Mouse (Mus musculus): ENCODE results near the gene Kdm6b. TPM values are rescaled to one million over a fixed set of nuclear protein-coding genes. Genes with fewer than 3 reads are reported as not detected.

Gene Kdm6b
- 25.4 and 26.5 TPM in 2 replicates for polyA plus RNA-seq (2015; fragmentation: Nextera tagmentation; extraction: Ambion mirVana)

- Histone ChIP-seq H3K27ac (peak within 1 kb of the TSS; percentile 98), H3K4me3 (replicated peaks) (peak within 1 kb of the TSS; percentile 68), H3K27me3 (replicated peaks) (no peaks in the 10 kb centered on the region), H3K36me3 (no peaks in the 10 kb centered on the region), H3K4me2 (peak within 1 kb of the TSS; percentile 93), H3K4me1 (peaks cover 49% of the 10 kb centered on the region), H3K9ac (no peak within 1 kb of the TSS), H3K9me3 (no peaks in the 10 kb centered on the region)
- no peak for ATAC-seq (ENCODE audit: insufficient read depth, low FRiP score, low read depth)
- WGBS: 31% methylated on average over 12 of the region's 12 CpGs
Measured at GRCm38 (mm10) chr11:69413221-69414181, at the start of gene Kdm6b. Gene Kdm6b, minus strand, starts transcription at chr11:69413675.

GRCm38 (mm10) chr11:69461568-69461967 lies 48.1 kb upstream of the Kdm6b start:
- no peak overlapping the region for H3K4me2 ChIP-seq
- H3K36me3 ChIP-seq: no peaks in the 10 kb centered on the region
- H3K9ac ChIP-seq: no peak overlapping the region
- no peak overlapping the region for H3K27ac ChIP-seq
- H3K27me3 ChIP-seq (replicated peaks): no peaks in the 10 kb centered on the region
- peaks cover 5% of the 10 kb centered on the region; the same call in 1 of the 2 replicates for H3K4me1 ChIP-seq
- no peak for ATAC-seq (ENCODE audit: insufficient read depth, low FRiP score, low read depth)
- no peak overlapping the region for H3K4me3 ChIP-seq (replicated peaks)
- H3K9me3 ChIP-seq: no peaks in the 10 kb centered on the region
- 45% methylated on average over 5 of the region's 5 CpGs for WGBS

- Histone ChIP-seq H3K9ac (no peak overlapping the region), H3K4me1 (peaks cover 5% of the 10 kb centered on the region; the same call in 1 of the 2 replicates), H3K4me3 (replicated peaks) (no peak overlapping the region), H3K27ac (no peak overlapping the region), H3K9me3 (no peaks in the 10 kb centered on the region), H3K4me2 (no peak overlapping the region), H3K27me3 (replicated peaks) (no peaks in the 10 kb centered on the region), H3K36me3 (no peaks in the 10 kb centered on the region)
- ATAC-seq (ENCODE audit: insufficient read depth, low FRiP score, low read depth): no peak
- WGBS: 40% methylated on average over 4 of the region's 4 CpGs
Measured at GRCm38 (mm10) chr11:69459883-69460282, 46.4 kb upstream of the Kdm6b start.

GRCm38 (mm10) chr11:69457006-69457579 lies 43.6 kb upstream of the Kdm6b start:
- Histone ChIP-seq H3K4me2 (no peak overlapping the region), H3K4me3 (replicated peaks) (no peak overlapping the region), H3K9ac (no peak overlapping the region), H3K9me3 (no peaks in the 10 kb centered on the region), H3K27ac (no peak overlapping the region), H3K36me3 (no peaks in the 10 kb centered on the region), H3K27me3 (replicated peaks) (no peaks in the 10 kb centered on the region), H3K4me1 (peaks cover 14% of the 10 kb centered on the region)
- WGBS: 31% methylated on average over 6 of the region's 6 CpGs
- ATAC-seq (ENCODE audit: insufficient read depth, low FRiP score, low read depth): no peak

- Histone ChIP-seq H3K27ac (peak overlapping the region; percentile 23; the same call in 1 of the 2 replicates), H3K9ac (no peak overlapping the region), H3K27me3 (replicated peaks) (no peaks in the 10 kb centered on the region), H3K36me3 (no peaks in the 10 kb centered on the region), H3K4me3 (replicated peaks) (no peak overlapping the region), H3K9me3 (no peaks in the 10 kb centered on the region), H3K4me2 (peak overlapping the region; percentile 35), H3K4me1 (peaks cover 14% of the 10 kb centered on the region)
- ATAC-seq (ENCODE audit: insufficient read depth, low FRiP score, low read depth): peak; percentile 54; the same call in 1 of the 2 replicates
- 54% methylated on average over 23 of the region's 23 CpGs for WGBS
Measured at GRCm38 (mm10) chr11:69452114-69452867, 38.8 kb upstream of the Kdm6b start.

- Histone ChIP-seq H3K4me3 (replicated peaks) (no peak overlapping the region), H3K4me1 (peaks cover 11% of the 10 kb centered on the region), H3K36me3 (no peaks in the 10 kb centered on the region), H3K27me3 (replicated peaks) (no peaks in the 10 kb centered on the region), H3K9ac (no peak overlapping the region), H3K27ac (no peak overlapping the region), H3K4me2 (no peak overlapping the region), H3K9me3 (no peaks in the 10 kb centered on the region)
- no peak for ATAC-seq (ENCODE audit: insufficient read depth, low FRiP score, low read depth)
- WGBS: 88% methylated on average over 7 of the region's 7 CpGs
Measured at GRCm38 (mm10) chr11:69447299-69447698, 33.8 kb upstream of the Kdm6b start.

- Histone ChIP-seq H3K9ac (no peak overlapping the region), H3K27me3 (replicated peaks) (no peaks in the 10 kb centered on the region), H3K4me1 (peaks cover 7% of the 10 kb centered on the region; the same call in 1 of the 2 replicates), H3K9me3 (no peaks in the 10 kb centered on the region), H3K36me3 (no peaks in the 10 kb centered on the region), H3K27ac (peak overlapping the region; percentile 57), H3K4me2 (no peak overlapping the region), H3K4me3 (replicated peaks) (no peak overlapping the region)
- ATAC-seq (ENCODE audit: insufficient read depth, low FRiP score, low read depth): peak; percentile 84
- WGBS: 13% methylated on average over 5 of the region's 5 CpGs
Measured at GRCm38 (mm10) chr11:69443328-69443727, 29.9 kb upstream of the Kdm6b start.

- Histone ChIP-seq H3K4me2 (no peak overlapping the region), H3K4me1 (peaks cover 5% of the 10 kb centered on the region; the same call in 1 of the 2 replicates), H3K9ac (no peak overlapping the region), H3K27ac (no peak overlapping the region), H3K36me3 (no peaks in the 10 kb centered on the region), H3K27me3 (replicated peaks) (no peaks in the 10 kb centered on the region), H3K4me3 (replicated peaks) (no peak overlapping the region), H3K9me3 (no peaks in the 10 kb centered on the region)
- 46% methylated on average over 3 of the region's 3 CpGs for WGBS
- ATAC-seq (ENCODE audit: insufficient read depth, low FRiP score, low read depth): no peak
Measured at GRCm38 (mm10) chr11:69437291-69437690, 23.8 kb upstream of the Kdm6b start.

- Histone ChIP-seq H3K4me2 (no peak overlapping the region), H3K4me3 (replicated peaks) (no peak overlapping the region), H3K27me3 (replicated peaks) (no peaks in the 10 kb centered on the region), H3K36me3 (no peaks in the 10 kb centered on the region), H3K27ac (no peak overlapping the region), H3K9ac (no peak overlapping the region), H3K9me3 (no peaks in the 10 kb centered on the region), H3K4me1 (peaks cover 15% of the 10 kb centered on the region)
- no peak for ATAC-seq (ENCODE audit: insufficient read depth, low FRiP score, low read depth)
- WGBS: 63% methylated on average over 6 of the region's 6 CpGs
Measured at GRCm38 (mm10) chr11:69433189-69433588, 19.7 kb upstream of the Kdm6b start.

- Histone ChIP-seq H3K9ac (no peak overlapping the region), H3K4me1 (peaks cover 15% of the 10 kb centered on the region), H3K9me3 (no peaks in the 10 kb centered on the region), H3K36me3 (no peaks in the 10 kb centered on the region), H3K27ac (no peak overlapping the region), H3K4me3 (replicated peaks) (no peak overlapping the region), H3K4me2 (no peak overlapping the region), H3K27me3 (replicated peaks) (no peaks in the 10 kb centered on the region)
- WGBS: 65% methylated on average over 11 of the region's 11 CpGs
- ATAC-seq (ENCODE audit: insufficient read depth, low FRiP score, low read depth): no peak
Measured at GRCm38 (mm10) chr11:69432640-69432982, 19.1 kb upstream of the Kdm6b start.

- peaks cover 15% of the 10 kb centered on the region for H3K4me1 ChIP-seq
- peak overlapping the region; percentile 19; the same call in 1 of the 2 replicates for H3K4me2 ChIP-seq
- no peaks in the 10 kb centered on the region for H3K36me3 ChIP-seq
- H3K27me3 ChIP-seq (replicated peaks): no peaks in the 10 kb centered on the region
- peak; percentile 20; the same call in 1 of the 2 replicates for ATAC-seq (ENCODE audit: insufficient read depth, low FRiP score, low read depth)
- H3K4me3 ChIP-seq (replicated peaks): no peak overlapping the region
- 37% methylated on average over 11 of the region's 11 CpGs for WGBS
- H3K27ac ChIP-seq: no peak overlapping the region
- H3K9me3 ChIP-seq: no peaks in the 10 kb centered on the region
- H3K9ac ChIP-seq: no peak overlapping the region
Measured at GRCm38 (mm10) chr11:69431829-69432639, 18.6 kb upstream of the Kdm6b start.

All from stomach, embryonic 15.5 days (tissue).